Mouse (Mus musculus) liver, embryonic 16.5 days (tissue): ENCODE results near the gene Krt87. TPM values are rescaled to one million over a fixed set of nuclear protein-coding genes. Genes with fewer than 3 reads are reported as not detected.

Experiments used
- ATAC-seq: fragments of 200-750 bp; cut with Nextera tagmentation; 2 replicates; pipeline ENCODE4 v1.8.0; 2017; ENCODE audit warnings: low read depth, mild to moderate bottlenecking, moderate number of reproducible peaks, moderate library complexity
- H3K27ac ChIP-seq: fragments of 300-500 bp; sonication (generic); 2 replicates; pipeline ENCODE4 v1.5.1; 2014; ENCODE audit warnings: mild to moderate bottlenecking, low read length
- H3K27me3 ChIP-seq: fragments of 300-500 bp; sonication (generic); 2 replicates; pipeline ENCODE4 v1.6.1; 2014; ENCODE audit warnings: low read depth, low read length, mixed read lengths; ENCODE audit not compliant: control insufficient read depth, insufficient read depth
- H3K36me3 ChIP-seq: fragments of 300-500 bp; sonication (generic); 2 replicates; pipeline ENCODE4 v1.6.1; 2014; ENCODE audit warnings: mild to moderate bottlenecking; ENCODE audit not compliant: control insufficient read depth, insufficient read depth
- H3K4me1 ChIP-seq: fragments of 300-500 bp; sonication (generic); 2 replicates; pipeline ENCODE4 v1.6.1; 2014; ENCODE audit warnings: low read depth, low read length, mixed read lengths; ENCODE audit not compliant: control insufficient read depth
- H3K4me2 ChIP-seq: fragments of 300-500 bp; sonication (generic); 2 replicates; pipeline ENCODE4 v1.6.1; 2014; ENCODE audit warnings: low read depth, low read length, mixed read lengths
- H3K4me3 ChIP-seq: fragments of 300-500 bp; sonication (generic); 2 replicates; pipeline ENCODE4 v1.5.1; 2014; ENCODE audit warnings: low read depth, mild to moderate bottlenecking, low read length
- H3K9ac ChIP-seq: fragments of 300-500 bp; sonication (generic); 2 replicates; pipeline ENCODE4 v1.6.1; 2014; ENCODE audit warnings: low read depth, low read length
- H3K9me3 ChIP-seq: fragments of 300-500 bp; sonication (generic); replicated peaks from 2 replicates; pipeline ENCODE4 v1.6.1; 2016; ENCODE audit warnings: low read length; ENCODE audit not compliant: control insufficient read depth
- WGBS: fragments of 180-500 bp; shearing (Covaris S2); extraction: QIAGEN DNeasy Blood & Tissue Kit; methylation state at CpG from one replicate; pipeline ENCODE4 v1.1.7; 2014; ENCODE audit not compliant: insufficient replicate concordance; 5-methylcytosine and 5-hydroxymethylcytosine counted together
- polyA plus RNA-seq: library from polyadenylated mRNA; unstranded; fragments of >200 nt; fragmentation: Nextera tagmentation; extraction: Ambion mirVana; gene quantifications from 2 replicates; pipeline ENCODE4 v1.2.1, GENCODE M21; 2015

Gene Krt87
- polyA plus RNA-seq, 1 experiment from 2014 or later: not detected

GRCm38 (mm10) chr15:101469093-101469492 lies 30.5 kb upstream of the Krt87 start:
- Histone ChIP-seq H3K4me1 (no peaks in the 10 kb centered on the region), H3K36me3 (no peaks in the 10 kb centered on the region), H3K27me3 (no peaks in the 10 kb centered on the region), H3K27ac (no peak overlapping the region), H3K9me3 (no peaks in the 10 kb centered on the region), H3K4me2 (no peak overlapping the region), H3K9ac (no peak overlapping the region), H3K4me3 (no peak overlapping the region)
- 35% methylated on average over 4 of the region's 4 CpGs for WGBS
- ATAC-seq: no peak

- WGBS: 74% methylated on average over 13 of the region's 13 CpGs
- no peak for ATAC-seq
- H3K9me3 ChIP-seq: no peaks in the 10 kb centered on the region
- no peaks in the 10 kb centered on the region for H3K36me3 ChIP-seq
- H3K9ac ChIP-seq: no peak within 1 kb of the TSS
- no peaks in the 10 kb centered on the region for H3K27me3 ChIP-seq
- no peak within 1 kb of the TSS for H3K4me2 ChIP-seq
- no peak within 1 kb of the TSS for H3K27ac ChIP-seq
- H3K4me3 ChIP-seq: no peak within 1 kb of the TSS
- no peaks in the 10 kb centered on the region for H3K4me1 ChIP-seq
Observed at GRCm38 (mm10) chr15:101463651-101464050, 25.0 kb upstream of the Krt87 start, which contains the start of gene Krt81. Gene Krt81 (minus strand): TSS chr15:101463751.

- Histone ChIP-seq H3K36me3 (no peaks in the 10 kb centered on the region), H3K27ac (no peak overlapping the region), H3K4me2 (no peak overlapping the region), H3K4me3 (no peak overlapping the region), H3K4me1 (no peaks in the 10 kb centered on the region), H3K9me3 (no peaks in the 10 kb centered on the region), H3K27me3 (no peaks in the 10 kb centered on the region), H3K9ac (no peak overlapping the region)
- ATAC-seq: no peak
- WGBS: 58% methylated on average over 14 of the region's 14 CpGs
Observed at GRCm38 (mm10) chr15:101459283-101459682, 20.7 kb upstream of the Krt87 start.

GRCm38 (mm10) chr15:101458361-101458930 lies 19.8 kb upstream of the Krt87 start:
- Histone ChIP-seq H3K9me3 (no peaks in the 10 kb centered on the region), H3K27me3 (no peaks in the 10 kb centered on the region), H3K4me1 (no peaks in the 10 kb centered on the region), H3K4me3 (no peak overlapping the region), H3K4me2 (no peak overlapping the region), H3K27ac (no peak overlapping the region), H3K36me3 (no peaks in the 10 kb centered on the region), H3K9ac (no peak overlapping the region)
- ATAC-seq: no peak
- WGBS: 59% methylated on average over 16 of the region's 16 CpGs

GRCm38 (mm10) chr15:101455891-101456290 lies 17.3 kb upstream of the Krt87 start:
- ATAC-seq: no peak
- H3K4me3 ChIP-seq: no peak overlapping the region
- H3K36me3 ChIP-seq: no peaks in the 10 kb centered on the region
- H3K9me3 ChIP-seq: no peaks in the 10 kb centered on the region
- H3K27ac ChIP-seq: no peak overlapping the region
- no peak overlapping the region for H3K9ac ChIP-seq
- no peaks in the 10 kb centered on the region for H3K4me1 ChIP-seq
- no peaks in the 10 kb centered on the region for H3K27me3 ChIP-seq
- WGBS: 67% methylated on average over 6 of the region's 6 CpGs
- H3K4me2 ChIP-seq: no peak overlapping the region

GRCm38 (mm10) chr15:101455292-101455691 lies 16.7 kb upstream of the Krt87 start:
- no peak for ATAC-seq
- WGBS: 64% methylated on average over 2 of the region's 2 CpGs

GRCm38 (mm10) chr15:101454774-101455173 lies 16.2 kb upstream of the Krt87 start:
- ATAC-seq: no peak
- Histone ChIP-seq H3K4me3 (no peak overlapping the region), H3K9ac (no peak overlapping the region), H3K4me2 (no peak overlapping the region), H3K27ac (no peak overlapping the region), H3K9me3 (no peaks in the 10 kb centered on the region), H3K4me1 (no peaks in the 10 kb centered on the region), H3K36me3 (no peaks in the 10 kb centered on the region), H3K27me3 (no peaks in the 10 kb centered on the region)
- 62% methylated on average over 8 of the region's 8 CpGs for WGBS

More at GRCm38 (mm10) chr15:101455292-101455691, 16.7 kb upstream of the Krt87 start:
- no peaks in the 10 kb centered on the region for H3K9me3 ChIP-seq
- no peaks in the 10 kb centered on the region for H3K4me1 ChIP-seq
- H3K27me3 ChIP-seq: no peaks in the 10 kb centered on the region
- no peak overlapping the region for H3K4me2 ChIP-seq
- no peak overlapping the region for H3K9ac ChIP-seq
- H3K27ac ChIP-seq: no peak overlapping the region
- H3K36me3 ChIP-seq: no peaks in the 10 kb centered on the region
- no peak overlapping the region for H3K4me3 ChIP-seq

GRCm38 (mm10) chr15:101453093-101453736 lies 14.6 kb upstream of the Krt87 start:
- 0 out of 2 replicates have a peak, but pooled peaks have one; percentile 39 for ATAC-seq
- Histone ChIP-seq H3K4me1 (no peaks in the 10 kb centered on the region), H3K36me3 (no peaks in the 10 kb centered on the region), H3K27me3 (no peaks in the 10 kb centered on the region), H3K9me3 (no peaks in the 10 kb centered on the region), H3K4me3 (no peak overlapping the region), H3K27ac (no peak overlapping the region), H3K4me2 (no peak overlapping the region), H3K9ac (no peak overlapping the region)
- WGBS: 8% methylated on average over 13 of the region's 13 CpGs

- Histone ChIP-seq H3K4me1 (no peaks in the 10 kb centered on the region), H3K27ac (no peak within 1 kb of the TSS), H3K9me3 (no peaks in the 10 kb centered on the region), H3K36me3 (no peaks in the 10 kb centered on the region), H3K9ac (no peak within 1 kb of the TSS), H3K27me3 (no peaks in the 10 kb centered on the region), H3K4me2 (no peak within 1 kb of the TSS), H3K4me3 (no peak within 1 kb of the TSS)
- WGBS: 42% methylated on average over 2 of the region's 2 CpGs
- ATAC-seq: no peak
Observed at GRCm38 (mm10) chr15:101447444-101447843, 8.8 kb upstream of the Krt87 start, which contains the start of gene Krt88. Gene Krt88 (plus strand): TSS chr15:101447744.
